Comparison of ENCODE assay signal across 16 mouse cellular contexts in the genomic region with DNA sequence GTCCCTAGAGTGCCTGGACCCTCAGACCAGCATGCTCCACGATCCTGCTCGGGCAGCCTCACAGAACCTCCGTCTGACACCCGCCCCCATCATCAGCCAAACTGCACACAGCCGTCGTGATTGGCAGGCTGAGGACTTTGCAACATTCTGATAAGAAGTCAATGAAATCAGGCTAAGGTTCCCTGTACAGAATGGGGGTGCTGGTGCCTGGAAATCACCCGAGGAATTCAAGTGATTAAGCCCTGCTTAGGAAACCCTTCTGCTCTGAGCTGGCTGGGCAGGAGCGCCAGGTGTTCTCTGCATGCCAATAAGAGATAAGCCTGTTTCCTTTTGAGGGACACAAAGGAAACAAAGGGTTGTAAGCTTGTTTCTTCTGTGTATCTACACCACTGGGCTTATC.
DNase-seq lines count a peak whose midpoint lies in the region; ATAC-seq lines count a peak whose summit lies in the region.
"Had no signal": no experiment of that assay in that cellular context is flagged by ENCODE, and none has a peak within 500 bp of the region (broad histone marks: within the 10 kb centered on the region; RNA-seq: fewer than 3 reads in every experiment).

No protein-coding gene starts in this region.

- H3K9ac ChIP-seq in heart, embryonic 16.5 days (ENCODE audit: low read length) = no peak overlapping the region
- H3K9ac ChIP-seq in liver, embryonic 12.5 days = no peak overlapping the region
- no peak overlapping the region for H3K9ac ChIP-seq in stomach, embryonic 14.5 days (replicated peaks; ENCODE audit: low read depth, low read length)
- H3K9ac ChIP-seq: hindbrain, embryonic 15.5 days had no signal

- no peaks in the 10 kb centered on the region for H3K36me3 ChIP-seq in heart, embryonic 16.5 days (ENCODE audit: control insufficient read depth, insufficient read depth)
- H3K36me3 ChIP-seq in heart, embryonic 10.5 days = no peaks in the 10 kb centered on the region
- H3K36me3 ChIP-seq in liver, embryonic 12.5 days = no peaks in the 10 kb centered on the region
- no peaks in the 10 kb centered on the region for H3K36me3 ChIP-seq in stomach, embryonic 14.5 days (ENCODE audit: control insufficient read depth, insufficient read depth, low read length)
- H3K36me3 ChIP-seq: forebrain, embryonic 10.5 days; hindbrain, embryonic 15.5 days had no signal

- H3K27me3 ChIP-seq in heart, embryonic 16.5 days (ENCODE audit: control insufficient read depth, insufficient read depth, low read length) = no peaks in the 10 kb centered on the region
- peaks cover 13% of the 10 kb centered on the region; the same call in 1 of the 2 replicates for H3K27me3 ChIP-seq in heart, embryonic 10.5 days (ENCODE audit: insufficient read depth, poor library complexity, severe bottlenecking)
- peaks cover 76% of the 10 kb centered on the region for H3K27me3 ChIP-seq in liver, embryonic 12.5 days (replicated peaks)
- H3K27me3 ChIP-seq in stomach, embryonic 14.5 days (ENCODE audit: control insufficient read depth, insufficient read depth, low read length) = no peaks in the 10 kb centered on the region
- H3K27me3 ChIP-seq: hindbrain, embryonic 15.5 days had no signal

- H3K4me1 ChIP-seq in heart, embryonic 16.5 days (ENCODE audit: control insufficient read depth, insufficient read depth, low read length) = peaks cover 36% of the 10 kb centered on the region
- H3K4me1 ChIP-seq in heart, embryonic 10.5 days = peaks cover 38% of the 10 kb centered on the region
- peaks cover 24% of the 10 kb centered on the region for H3K4me1 ChIP-seq in liver, embryonic 12.5 days
- H3K4me1 ChIP-seq in stomach, embryonic 14.5 days (ENCODE audit: control insufficient read depth, insufficient read depth, low read length) = no peaks in the 10 kb centered on the region
- H3K4me1 ChIP-seq: hindbrain, embryonic 15.5 days had no signal

- no peak for ATAC-seq in heart, embryonic 16.5 days (replicated peaks; ENCODE audit: extremely low read depth, insufficient read depth, low FRiP score)
- peak; percentile 37; the same call in 1 of the 2 replicates for ATAC-seq in liver, embryonic 12.5 days
- ATAC-seq in stomach, embryonic 14.5 days (ENCODE audit: insufficient number of reproducible peaks, insufficient read depth, low FRiP score, low read depth) = peak; percentile 78

- 11% methylated on average over 8 of the region's 8 CpGs for WGBS in heart, embryonic 16.5 days
- 12% methylated on average over 8 of the region's 8 CpGs for WGBS in heart, embryonic 10.5 days
- WGBS in liver, embryonic 12.5 days (ENCODE audit: insufficient replicate concordance) = 4% methylated on average over 8 of the region's 8 CpGs
- WGBS in stomach, embryonic 14.5 days = 29% methylated on average over 8 of the region's 8 CpGs

- H3K4me2 ChIP-seq in heart, embryonic 16.5 days (ENCODE audit: low read depth, low read length) = peak overlapping the region; percentile 18; the same call in 1 of the 2 replicates
- peak overlapping the region; percentile 21 for H3K4me2 ChIP-seq in liver, embryonic 12.5 days
- H3K4me2 ChIP-seq in stomach, embryonic 14.5 days (replicated peaks; ENCODE audit: low read depth, low read length) = no peak overlapping the region
- H3K4me2 ChIP-seq: hindbrain, embryonic 15.5 days had no signal

- H3K4me3 ChIP-seq in heart, embryonic 16.5 days (ENCODE audit: low read length) = no peak overlapping the region
- H3K4me3 ChIP-seq in heart, embryonic 10.5 days = no peak overlapping the region
- no peak overlapping the region for H3K4me3 ChIP-seq in liver, embryonic 12.5 days
- H3K4me3 ChIP-seq in stomach, embryonic 14.5 days (ENCODE audit: low read depth, low read length) = no peak overlapping the region
- H3K4me3 ChIP-seq: forebrain, embryonic 10.5 days; hindbrain, embryonic 15.5 days; myocyte had no signal

- no peak for DNase-seq in heart, embryonic 10.5 days (ENCODE audit: low spot score)
- peak; percentile 29 for DNase-seq in c-Kit-positive CD71-positive TER-119-negative erythroid progenitor cells, embryonic 14.5 days (ENCODE audit: low read depth)
- no peak for DNase-seq in Muller cell, postnatal 12 days (ENCODE audit: inconsistent ontology term)
- no peak for DNase-seq in frontal cortex, postnatal 25 days (ENCODE audit: low spot score in 2 of 2)
- DNase-seq: adrenal gland, postnatal 25 days; cerebellum, adult 9-10 months; layer of hippocampus, postnatal 36 days; lung, postnatal 14 days; thymus, adult 18-20 months had no signal

- H3K27ac ChIP-seq in heart, embryonic 16.5 days (ENCODE audit: low read length) = no peak overlapping the region
- H3K27ac ChIP-seq in heart, embryonic 10.5 days = no peak overlapping the region
- H3K27ac ChIP-seq in liver, embryonic 12.5 days = no peak overlapping the region
- no peak overlapping the region for H3K27ac ChIP-seq in stomach, embryonic 14.5 days (ENCODE audit: low read length)
- H3K27ac ChIP-seq: hindbrain, embryonic 15.5 days; kidney, postnatal 0 days had no signal

- H3K9me3 ChIP-seq in heart, embryonic 16.5 days (replicated peaks; ENCODE audit: control insufficient read depth, low read length) = no peaks in the 10 kb centered on the region; the same call in 1 of the 2 replicates
- no peaks in the 10 kb centered on the region for H3K9me3 ChIP-seq in heart, embryonic 10.5 days
- H3K9me3 ChIP-seq in liver, embryonic 12.5 days (replicated peaks) = no peaks in the 10 kb centered on the region
- H3K9me3 ChIP-seq in stomach, embryonic 14.5 days (ENCODE audit: control insufficient read depth, low read depth, low read length) = no peaks in the 10 kb centered on the region
- H3K9me3 ChIP-seq: forebrain, embryonic 10.5 days; hindbrain, embryonic 15.5 days had no signal
